Mouse (Mus musculus): ENCODE data around the gene Erg. TPM values are rescaled to one million over a fixed set of nuclear protein-coding genes. Genes with fewer than 3 reads are reported as not detected.
A peak's percentile ranks its signal among the peaks of the same experiment; 100 is the strongest.

Erg gene
- polyA plus RNA-seq, 1 experiment from 2014 or later = 9.5 TPM

DNA sequence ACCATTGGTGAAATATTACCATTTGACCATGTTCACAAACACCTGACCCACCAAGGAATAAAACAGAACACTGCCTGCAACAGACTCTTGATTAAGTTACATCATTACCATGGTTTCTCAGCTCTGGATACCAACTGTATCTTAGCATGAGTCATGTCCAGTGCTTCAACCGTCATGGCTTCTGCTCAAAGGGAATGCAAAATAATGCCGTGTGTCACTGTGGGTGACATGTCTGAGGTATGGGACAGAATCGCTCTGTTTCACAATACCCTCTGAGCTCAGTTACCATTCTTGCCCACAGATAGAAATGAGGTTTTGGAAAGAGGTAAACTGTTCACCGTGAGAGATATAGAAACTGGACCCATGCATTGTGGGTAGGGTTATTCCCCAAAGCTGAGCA, 170.5 kb downstream of the Erg start:
- no peak for ATAC-seq (ENCODE audit: low FRiP score, low TSS enrichment)
- WGBS = 82% methylated on average over 4 of the region's 4 CpGs
- Histone ChIP-seq H3K4me1 (ENCODE audit: insufficient read depth, low read length) (no peaks in the 10 kb centered on the region), H3K9me3 (ENCODE audit: low read length) (no peaks in the 10 kb centered on the region), H3K9ac (replicated peaks; ENCODE audit: low read length) (no peak overlapping the region), H3K4me2 (replicated peaks; ENCODE audit: low read depth, low read length) (no peak overlapping the region), H3K27ac (ENCODE audit: low read length) (no peak overlapping the region), H3K36me3 (ENCODE audit: insufficient read depth, low read length) (no peaks in the 10 kb centered on the region), H3K27me3 (ENCODE audit: insufficient read depth, low read length) (no peaks in the 10 kb centered on the region), H3K4me3 (ENCODE audit: low read length) (no peak overlapping the region)

DNA sequence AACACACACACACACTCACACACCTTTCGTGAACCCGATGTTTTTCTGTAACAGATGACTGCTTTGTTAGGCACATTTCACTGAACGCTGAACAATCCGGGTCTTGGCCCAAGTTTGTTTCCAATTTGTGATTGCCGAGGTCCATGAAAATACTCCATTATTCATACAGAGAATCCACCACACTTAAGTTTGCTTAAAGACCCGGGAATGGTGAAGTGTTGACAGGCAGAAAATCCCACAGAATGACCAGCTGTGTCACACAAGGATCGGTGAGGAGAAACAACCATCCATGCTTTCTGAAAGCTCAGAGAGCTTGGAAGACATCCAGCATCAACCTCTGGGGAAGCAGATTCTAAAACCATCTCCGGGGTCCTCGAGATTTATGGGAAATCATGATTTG, 171.0 kb downstream of the Erg start:
- no peak overlapping the region for H3K4me2 ChIP-seq (replicated peaks; ENCODE audit: low read depth, low read length)
- ATAC-seq (ENCODE audit: low FRiP score, low TSS enrichment) = no peak
- WGBS = 69% methylated on average over 9 of the region's 9 CpGs
- no peaks in the 10 kb centered on the region for H3K4me1 ChIP-seq (ENCODE audit: insufficient read depth, low read length)
- no peak overlapping the region for H3K4me3 ChIP-seq (ENCODE audit: low read length)
- H3K27me3 ChIP-seq (ENCODE audit: insufficient read depth, low read length) = no peaks in the 10 kb centered on the region
- H3K36me3 ChIP-seq (ENCODE audit: insufficient read depth, low read length) = no peaks in the 10 kb centered on the region
- H3K9me3 ChIP-seq (ENCODE audit: low read length) = no peaks in the 10 kb centered on the region
- no peak overlapping the region for H3K27ac ChIP-seq (ENCODE audit: low read length)
- H3K9ac ChIP-seq (replicated peaks; ENCODE audit: low read length) = no peak overlapping the region

DNA sequence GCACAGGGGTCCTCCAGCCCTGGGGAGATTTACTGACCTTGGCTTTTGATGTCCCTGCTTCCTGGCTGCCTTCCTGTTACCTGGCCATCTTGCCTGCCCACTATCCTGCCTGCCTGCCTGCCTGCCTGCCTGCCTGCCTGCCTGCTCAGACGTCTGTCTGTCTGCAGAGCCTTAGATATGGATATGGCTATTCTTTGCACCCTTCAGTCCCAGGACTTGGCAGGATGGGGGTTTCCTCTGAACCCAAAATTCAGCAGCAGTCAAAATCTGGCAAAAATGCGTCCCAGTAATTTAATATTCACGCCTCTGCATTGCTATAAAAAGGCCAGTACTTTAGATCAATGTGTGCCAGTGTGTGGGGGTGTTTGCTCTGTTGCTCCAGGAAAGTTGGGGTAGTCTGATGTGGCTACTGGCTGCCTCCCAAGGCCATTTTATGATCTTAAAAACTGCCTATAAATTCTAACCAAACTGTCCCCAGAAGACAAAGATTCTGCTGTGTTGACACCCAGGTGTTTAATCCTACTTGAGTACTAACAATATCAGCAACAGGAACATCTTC, 172.9 kb downstream of the Erg start:
- H3K4me3 ChIP-seq (ENCODE audit: low read length) = no peak overlapping the region
- no peak overlapping the region for H3K9ac ChIP-seq (replicated peaks; ENCODE audit: low read length)
- ATAC-seq (ENCODE audit: low FRiP score, low TSS enrichment) = no peak
- H3K9me3 ChIP-seq (ENCODE audit: low read length) = no peaks in the 10 kb centered on the region
- no peaks in the 10 kb centered on the region for H3K36me3 ChIP-seq (ENCODE audit: insufficient read depth, low read length)
- no peaks in the 10 kb centered on the region for H3K4me1 ChIP-seq (ENCODE audit: insufficient read depth, low read length)
- no peak overlapping the region for H3K27ac ChIP-seq (ENCODE audit: low read length)
- 28% methylated on average over 3 of the region's 3 CpGs for WGBS
- no peak overlapping the region for H3K4me2 ChIP-seq (replicated peaks; ENCODE audit: low read depth, low read length)
- no peaks in the 10 kb centered on the region for H3K27me3 ChIP-seq (ENCODE audit: insufficient read depth, low read length)

DNA sequence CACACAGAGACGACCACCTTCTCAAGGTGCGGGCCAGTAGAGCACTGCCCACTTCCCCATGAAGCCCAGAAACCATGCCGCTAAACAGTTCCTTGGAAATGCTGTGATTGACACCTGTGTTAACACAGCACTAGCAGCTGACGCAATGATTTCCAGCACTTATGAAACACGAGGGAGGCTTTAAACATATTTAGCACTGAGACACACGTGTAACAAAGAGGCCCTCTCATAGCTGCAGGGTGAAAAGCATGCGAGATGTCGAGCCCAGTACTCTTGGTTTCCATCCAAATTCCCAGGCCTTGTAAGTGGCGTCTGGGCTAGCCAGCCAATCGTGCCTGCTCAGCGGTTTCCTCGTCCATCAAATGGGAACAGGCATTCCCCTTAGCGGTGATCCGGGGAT, 178.3 kb downstream of the Erg start:
- Histone ChIP-seq H3K9ac (replicated peaks; ENCODE audit: low read length) (no peak overlapping the region), H3K4me1 (ENCODE audit: insufficient read depth, low read length) (no peaks in the 10 kb centered on the region), H3K27me3 (ENCODE audit: insufficient read depth, low read length) (no peaks in the 10 kb centered on the region), H3K9me3 (ENCODE audit: low read length) (no peaks in the 10 kb centered on the region), H3K4me3 (ENCODE audit: low read length) (no peak overlapping the region), H3K4me2 (replicated peaks; ENCODE audit: low read depth, low read length) (no peak overlapping the region), H3K27ac (ENCODE audit: low read length) (no peak overlapping the region), H3K36me3 (ENCODE audit: insufficient read depth, low read length) (no peaks in the 10 kb centered on the region)
- WGBS = 67% methylated on average over 14 of the region's 14 CpGs
- ATAC-seq (ENCODE audit: low FRiP score, low TSS enrichment) = no peak

DNA sequence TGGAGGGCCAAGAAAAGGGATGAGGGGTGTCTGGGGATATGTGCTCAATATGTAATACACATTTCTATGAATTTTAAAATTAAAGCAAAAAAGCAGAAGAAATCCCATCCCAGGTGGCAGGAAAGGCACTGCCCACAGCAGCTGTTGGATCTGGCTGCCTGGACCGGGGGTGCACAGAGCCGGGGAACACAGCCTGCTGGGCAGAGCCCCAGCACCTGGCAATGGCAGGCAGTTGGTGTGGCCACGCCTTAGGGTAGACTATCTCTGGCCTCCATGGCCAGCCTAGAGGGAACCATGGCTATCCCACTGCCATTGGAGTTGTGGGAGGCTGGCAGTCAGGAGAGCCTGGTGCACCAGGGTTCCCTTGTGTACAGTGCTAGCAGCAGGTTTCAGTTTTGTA, 180.9 kb downstream of the Erg start:
- H3K36me3 ChIP-seq (ENCODE audit: insufficient read depth, low read length) = no peaks in the 10 kb centered on the region
- ATAC-seq (ENCODE audit: low FRiP score, low TSS enrichment) = no peak
- H3K9me3 ChIP-seq (ENCODE audit: low read length) = no peaks in the 10 kb centered on the region
- 93% methylated on average over 3 of the region's 3 CpGs for WGBS
- H3K27me3 ChIP-seq (ENCODE audit: insufficient read depth, low read length) = no peaks in the 10 kb centered on the region
- no peak overlapping the region for H3K27ac ChIP-seq (ENCODE audit: low read length)
- no peak overlapping the region for H3K4me3 ChIP-seq (ENCODE audit: low read length)
- no peaks in the 10 kb centered on the region for H3K4me1 ChIP-seq (ENCODE audit: insufficient read depth, low read length)
- no peak overlapping the region for H3K9ac ChIP-seq (replicated peaks; ENCODE audit: low read length)
- no peak overlapping the region for H3K4me2 ChIP-seq (replicated peaks; ENCODE audit: low read depth, low read length)

DNA sequence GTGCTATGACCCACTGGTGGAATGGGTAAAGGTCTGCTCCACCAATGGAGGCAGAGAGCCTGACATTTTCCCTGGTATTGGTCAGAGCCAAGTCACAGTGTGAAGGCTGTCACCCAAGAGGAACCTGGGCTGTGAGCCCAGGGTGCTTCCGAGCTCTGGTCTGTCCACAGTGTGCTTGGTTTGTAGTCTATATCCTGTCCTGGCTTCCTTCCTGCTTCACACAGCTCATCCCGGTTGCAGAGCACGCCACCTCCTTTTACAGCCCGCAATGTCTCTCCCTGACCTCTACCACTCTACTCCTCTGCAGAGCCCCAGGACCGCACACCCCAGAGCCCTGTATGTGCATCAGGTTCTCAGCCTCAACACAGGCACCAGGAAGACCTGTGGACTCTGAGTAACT, 182.9 kb downstream of the Erg start:
- H3K9me3 ChIP-seq (ENCODE audit: low read length) = no peaks in the 10 kb centered on the region
- ATAC-seq (ENCODE audit: low FRiP score, low TSS enrichment) = peak; percentile 61; the same call in 1 of the 2 replicates
- H3K36me3 ChIP-seq (ENCODE audit: insufficient read depth, low read length) = no peaks in the 10 kb centered on the region
- H3K4me3 ChIP-seq (ENCODE audit: low read length) = no peak overlapping the region
- H3K27ac ChIP-seq (ENCODE audit: low read length) = no peak overlapping the region
- H3K4me2 ChIP-seq (replicated peaks; ENCODE audit: low read depth, low read length) = no peak overlapping the region
- 69% methylated on average over 5 of the region's 5 CpGs for WGBS
- H3K9ac ChIP-seq (replicated peaks; ENCODE audit: low read length) = no peak overlapping the region
- H3K4me1 ChIP-seq (ENCODE audit: insufficient read depth, low read length) = peaks cover 4% of the 10 kb centered on the region; the same call in 1 of the 2 replicates
- no peaks in the 10 kb centered on the region for H3K27me3 ChIP-seq (ENCODE audit: insufficient read depth, low read length)

DNA sequence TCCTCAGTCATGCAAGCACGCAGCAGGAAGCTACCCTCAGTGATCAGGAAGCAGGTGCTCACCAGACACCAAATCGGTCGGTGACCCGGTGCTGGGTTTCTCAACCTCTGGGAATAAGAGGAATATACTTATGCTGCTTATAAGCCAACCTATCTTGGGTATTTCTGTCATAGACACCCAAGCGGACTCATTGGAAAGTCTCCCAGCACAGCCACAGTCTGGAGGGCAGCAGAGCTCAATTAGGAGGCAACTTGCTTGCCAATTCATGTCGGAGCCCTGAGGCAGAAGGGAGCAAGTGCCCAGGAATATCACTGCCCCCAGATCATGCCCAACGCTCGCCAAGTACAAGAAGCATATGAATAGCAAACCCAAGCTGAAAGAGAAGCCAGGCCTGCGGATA, 184.5 kb downstream of the Erg start:
- H3K36me3 ChIP-seq (ENCODE audit: insufficient read depth, low read length) = no peaks in the 10 kb centered on the region
- H3K9ac ChIP-seq (replicated peaks; ENCODE audit: low read length) = no peak overlapping the region
- H3K27me3 ChIP-seq (ENCODE audit: insufficient read depth, low read length) = no peaks in the 10 kb centered on the region
- no peaks in the 10 kb centered on the region for H3K9me3 ChIP-seq (ENCODE audit: low read length)
- no peak overlapping the region for H3K4me2 ChIP-seq (replicated peaks; ENCODE audit: low read depth, low read length)
- no peak for ATAC-seq (ENCODE audit: low FRiP score, low TSS enrichment)
- H3K4me1 ChIP-seq (ENCODE audit: insufficient read depth, low read length) = peaks cover 4% of the 10 kb centered on the region; the same call in 1 of the 2 replicates
- 82% methylated on average over 9 of the region's 9 CpGs for WGBS
- H3K27ac ChIP-seq (ENCODE audit: low read length) = no peak overlapping the region
- H3K4me3 ChIP-seq (ENCODE audit: low read length) = no peak overlapping the region

DNA sequence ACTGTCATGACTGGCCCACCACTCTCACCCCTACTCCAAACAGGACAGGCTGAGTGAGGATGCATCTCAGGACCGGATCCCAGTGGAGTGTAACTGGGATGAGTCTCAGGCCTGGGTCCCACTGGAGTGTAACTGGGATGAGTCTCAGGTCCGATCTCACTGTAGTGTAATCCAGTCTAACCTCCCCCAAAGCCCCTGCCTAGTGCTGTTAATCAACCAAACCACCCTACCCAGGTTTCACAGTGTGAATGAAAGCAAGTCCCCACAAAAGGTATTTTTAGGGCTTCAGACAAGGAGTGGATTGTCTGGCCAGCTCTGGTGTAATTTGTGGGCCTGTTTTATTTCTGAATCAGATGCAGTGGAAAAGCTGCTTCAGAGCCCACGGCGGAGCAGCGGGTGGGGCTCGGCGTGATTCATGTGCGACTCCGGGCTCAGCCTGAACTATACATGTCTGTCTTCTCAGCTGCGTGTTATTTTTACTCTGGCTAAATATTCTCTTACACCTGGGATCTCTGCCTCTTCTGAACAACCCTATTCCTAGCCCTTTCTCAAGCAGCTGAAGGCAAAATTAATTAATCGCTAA, 187.5 kb downstream of the Erg start:
- Histone ChIP-seq H3K4me3 (ENCODE audit: low read length) (no peak overlapping the region), H3K9ac (replicated peaks; ENCODE audit: low read length) (no peak overlapping the region)

DNA sequence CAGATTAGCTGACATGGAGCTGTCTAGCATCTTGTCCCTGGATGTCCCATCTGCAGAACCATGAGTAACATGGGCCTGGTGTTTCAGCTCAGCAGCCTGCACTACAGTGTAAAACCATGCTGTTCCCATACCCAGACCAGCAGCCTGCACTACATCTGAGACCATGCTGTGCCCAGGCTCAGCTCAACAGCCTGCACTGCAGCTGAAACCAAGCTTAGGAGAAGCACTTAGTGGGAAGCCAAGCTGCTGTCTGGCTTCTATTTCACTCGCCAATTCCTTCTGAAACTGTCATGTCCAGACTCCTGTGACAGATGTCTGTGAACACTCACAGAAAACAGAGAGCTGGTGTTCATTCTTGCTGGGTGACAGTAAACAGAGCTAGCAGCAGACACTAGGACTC, 195.6 kb downstream of the Erg start:
- no peak for ATAC-seq (ENCODE audit: low FRiP score, low TSS enrichment)
- no peak overlapping the region for H3K4me2 ChIP-seq (replicated peaks; ENCODE audit: low read depth, low read length)
- H3K4me1 ChIP-seq (ENCODE audit: insufficient read depth, low read length) = no peaks in the 10 kb centered on the region
- no peaks in the 10 kb centered on the region for H3K9me3 ChIP-seq (ENCODE audit: low read length)
- no peaks in the 10 kb centered on the region for H3K27me3 ChIP-seq (ENCODE audit: insufficient read depth, low read length)
- no peak overlapping the region for H3K27ac ChIP-seq (ENCODE audit: low read length)
- H3K36me3 ChIP-seq (ENCODE audit: insufficient read depth, low read length) = no peaks in the 10 kb centered on the region
- WGBS = 62% methylated on average over 1 of the region's 1 CpGs
- no peak overlapping the region for H3K9ac ChIP-seq (replicated peaks; ENCODE audit: low read length)
- no peak overlapping the region for H3K4me3 ChIP-seq (ENCODE audit: low read length)

More for the DNA sequence above, 187.5 kb downstream of the Erg start:
- WGBS = 44% methylated on average over 11 of the region's 11 CpGs
- Histone ChIP-seq H3K36me3 (ENCODE audit: insufficient read depth, low read length) (no peaks in the 10 kb centered on the region), H3K9me3 (ENCODE audit: low read length) (no peaks in the 10 kb centered on the region), H3K4me2 (replicated peaks; ENCODE audit: low read depth, low read length) (no peak overlapping the region), H3K27me3 (ENCODE audit: insufficient read depth, low read length) (no peaks in the 10 kb centered on the region), H3K27ac (ENCODE audit: low read length) (no peak overlapping the region), H3K4me1 (ENCODE audit: insufficient read depth, low read length) (peaks cover 4% of the 10 kb centered on the region; the same call in 1 of the 2 replicates)
- no peak for ATAC-seq (ENCODE audit: low FRiP score, low TSS enrichment)

DNA sequence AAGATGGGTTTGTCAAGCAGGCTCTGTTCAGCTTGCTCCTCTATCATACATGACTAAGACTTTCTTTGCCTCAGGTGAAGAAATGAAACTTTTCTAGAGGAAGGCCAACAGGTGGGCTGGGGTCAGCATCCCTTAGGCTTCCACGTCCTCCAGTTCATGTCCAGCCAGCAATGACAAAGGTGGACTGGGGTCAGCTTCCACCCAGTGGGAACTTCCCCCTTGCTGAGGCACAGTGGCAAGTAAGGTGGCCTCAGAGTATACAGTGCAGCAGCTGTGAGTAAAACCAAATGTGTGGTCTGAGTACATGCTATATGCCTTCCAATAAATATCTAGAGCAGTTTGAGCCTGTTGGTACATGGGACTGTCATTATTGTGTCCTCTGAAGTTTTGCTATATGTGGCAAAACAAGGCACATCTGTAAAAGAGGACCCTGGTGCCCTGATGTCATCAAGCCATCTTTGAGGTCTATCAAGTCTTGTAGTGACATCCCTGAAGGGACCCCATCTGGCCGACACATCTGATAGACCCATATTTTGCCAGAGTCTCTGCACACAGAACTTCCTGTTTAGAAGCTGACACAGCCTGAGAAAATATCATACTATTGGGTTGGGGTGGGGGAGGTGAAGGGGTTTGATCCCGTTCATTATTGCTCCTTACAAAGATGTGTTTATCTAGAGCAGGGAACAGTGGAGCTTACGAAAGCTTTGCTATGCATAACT, 197.4 kb downstream of the Erg start:
- no peak for ATAC-seq (ENCODE audit: low FRiP score, low TSS enrichment)
- no peaks in the 10 kb centered on the region for H3K36me3 ChIP-seq (ENCODE audit: insufficient read depth, low read length)
- H3K9me3 ChIP-seq (ENCODE audit: low read length) = no peaks in the 10 kb centered on the region
- no peaks in the 10 kb centered on the region for H3K4me1 ChIP-seq (ENCODE audit: insufficient read depth, low read length)
- no peak overlapping the region for H3K9ac ChIP-seq (replicated peaks; ENCODE audit: low read length)
- no peak overlapping the region for H3K27ac ChIP-seq (ENCODE audit: low read length)
- H3K4me3 ChIP-seq (ENCODE audit: low read length) = no peak overlapping the region
- no peaks in the 10 kb centered on the region for H3K27me3 ChIP-seq (ENCODE audit: insufficient read depth, low read length)
- no peak overlapping the region for H3K4me2 ChIP-seq (replicated peaks; ENCODE audit: low read depth, low read length)
- 64% methylated on average over 4 of the region's 4 CpGs for WGBS
